ENCODE assay signal across 8 mouse cellular contexts in the genomic region with DNA sequence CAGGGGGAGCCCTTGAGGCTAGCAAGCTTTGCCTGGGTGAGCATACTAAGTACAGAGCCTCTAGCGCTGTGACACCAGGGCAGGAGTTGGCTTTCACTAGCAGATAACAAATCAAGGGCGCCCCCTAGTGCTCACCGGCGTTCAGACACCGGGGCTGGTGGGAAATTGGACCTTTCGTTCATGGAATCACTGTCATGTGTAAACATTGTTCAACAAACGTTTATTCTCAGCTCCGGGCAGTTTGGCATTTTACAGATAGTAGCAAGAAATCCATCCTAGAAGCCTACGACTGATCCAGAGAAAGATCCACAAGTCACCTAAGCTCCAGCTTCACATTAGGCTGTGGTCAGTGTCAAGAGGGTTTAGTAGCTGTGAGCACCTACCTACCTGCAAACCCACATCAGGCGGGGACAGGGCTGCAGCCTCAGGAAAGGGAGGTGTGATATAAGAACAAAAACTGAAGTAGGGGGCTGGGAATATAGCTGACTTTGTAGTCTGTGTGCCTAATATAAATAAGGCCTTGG. TPM values are rescaled to one million over a fixed set of nuclear protein-coding genes. Genes with fewer than 3 reads are reported as not detected.
DNase-seq lines count a peak whose midpoint lies in the region; ATAC-seq and TF ChIP-seq lines count a peak whose summit lies in the region.

No protein-coding gene starts in this region.

- TF ChIP-seq CTCF in lung, embryonic 14.5 days (IDR thresholded peaks at IDR 0.05; ENCODE audit: low read depth), result peak; percentile 98

- H3K27ac ChIP-seq in lung, embryonic 14.5 days (ENCODE audit: low read depth), result no peak overlapping the region

- no peaks in the 10 kb centered on the region for H3K4me1 ChIP-seq in lung, embryonic 14.5 days (ENCODE audit: insufficient read depth)

- WGBS in lung, embryonic 14.5 days, result 7% methylated on average over 10 of the region's 10 CpGs

- DNase-seq in MEL-GATA-1-ER (ENCODE audit: extremely low read depth, low read depth), result peak; percentile 93
- peak; percentile 90 for DNase-seq in cerebellum, adult 8-10 months
- peak; percentile 97 for DNase-seq in forelimb bud, embryonic 11.5 days (ENCODE audit: low read depth, low spot score)
- DNase-seq in layer of hippocampus, adult 8-10 months (ENCODE audit: low spot score in 2 of 2), result peak; percentile 92 to 97
- peak; percentile 99 for DNase-seq in lung, embryonic 14.5 days
- DNase-seq in ovary, postnatal 10 days (ENCODE audit: low spot score), result peak; percentile 96
- DNase-seq in thymus, postnatal 0 days (ENCODE audit: low spot score), result peak; percentile 96

- H3K4me2 ChIP-seq in lung, embryonic 14.5 days, result no peak overlapping the region

- no peaks in the 10 kb centered on the region for H3K36me3 ChIP-seq in lung, embryonic 14.5 days (ENCODE audit: insufficient read depth)

- H3K9ac ChIP-seq in lung, embryonic 14.5 days, result no peak overlapping the region

- H3K9me3 ChIP-seq in lung, embryonic 14.5 days (ENCODE audit: low read depth, low read length), result no peaks in the 10 kb centered on the region

- peak; percentile 95 to 98 for ATAC-seq in hematopoietic stem cell, adult 5-6 weeks (replicated peaks in 1 of 2; ENCODE audit: insufficient read depth in 1 of 2, low FRiP score in 2 of 2, low TSS enrichment in 1 of 2, low read depth in 1 of 2, poor library complexity in 2 of 2, severe bottlenecking in 2 of 2)
- peak; percentile 92 for ATAC-seq in lung, embryonic 14.5 days (ENCODE audit: insufficient read depth)

- no peaks in the 10 kb centered on the region for H3K27me3 ChIP-seq in lung, embryonic 14.5 days (ENCODE audit: insufficient read depth, low read length)

- H3K4me3 ChIP-seq in lung, embryonic 14.5 days (ENCODE audit: low read depth, low read length), result no peak overlapping the region

RNA-seq across cellular contexts. Expression of gene Phykpl, which starts 44.7 kb away (rescaled TPM):
- total RNA-seq in hematopoietic stem cell, adult 5-6 weeks (2017), result 13.7 and 22.3 TPM in 2 replicates
- 10 to 100 TPM in 1 of 4 experiments, 1 to 10 TPM in 3; 7.9 to 10.2 (median 8.9) TPM for total RNA-seq in layer of hippocampus, adult 8-10 months (2022)
- 19.6 and 23.3 TPM in 2 replicates for polyA plus RNA-seq in lung, embryonic 14.5 days (2014; fragmentation: Nextera tagmentation; extraction: Ambion mirVana)
- polyA plus RNA-seq in thymus, postnatal 0 days (2015; fragmentation: Nextera tagmentation; extraction: Ambion mirVana), result 13.0 and 15.0 TPM in 2 replicates
